Mouse (Mus musculus) 3134 (cell line): Measurements from ENCODE around the gene Hnrnpa3.
"Not testable (repeated sequence)": the region's sequence is repeated elsewhere in the genome, so short reads cannot be mapped to it uniquely, and the experiment has no call there.

ENCODE experiments used
- DNase-seq: peaks from one replicate; pipeline ENCODE4 v3.0.0-alpha.2; 2011; ENCODE audit warnings: low spot score; ENCODE audit not compliant: insufficient read length; ENCODE audit errors: extremely low read depth

Hnrnpa3 gene

GRCm38 (mm10) chr2:75658727-75659628 lies at the start of gene Hnrnpa3:
Hnrnpa3 (plus strand) TSS chr2:75659261.
- peak; percentile 99 for DNase-seq

GRCm38 (mm10) chr2:75609971-75610370 lies 49.1 kb upstream of the Hnrnpa3 start:
- DNase-seq = no peak

- peak; percentile 36 for DNase-seq
Observed at GRCm38 (mm10) chr2:75610602-75611001, 48.5 kb upstream of the Hnrnpa3 start.

GRCm38 (mm10) chr2:75611041-75611805 lies 47.8 kb upstream of the Hnrnpa3 start:
- no peak for DNase-seq

GRCm38 (mm10) chr2:75612006-75612405 lies 47.1 kb upstream of the Hnrnpa3 start:
- no peak for DNase-seq

DNA sequence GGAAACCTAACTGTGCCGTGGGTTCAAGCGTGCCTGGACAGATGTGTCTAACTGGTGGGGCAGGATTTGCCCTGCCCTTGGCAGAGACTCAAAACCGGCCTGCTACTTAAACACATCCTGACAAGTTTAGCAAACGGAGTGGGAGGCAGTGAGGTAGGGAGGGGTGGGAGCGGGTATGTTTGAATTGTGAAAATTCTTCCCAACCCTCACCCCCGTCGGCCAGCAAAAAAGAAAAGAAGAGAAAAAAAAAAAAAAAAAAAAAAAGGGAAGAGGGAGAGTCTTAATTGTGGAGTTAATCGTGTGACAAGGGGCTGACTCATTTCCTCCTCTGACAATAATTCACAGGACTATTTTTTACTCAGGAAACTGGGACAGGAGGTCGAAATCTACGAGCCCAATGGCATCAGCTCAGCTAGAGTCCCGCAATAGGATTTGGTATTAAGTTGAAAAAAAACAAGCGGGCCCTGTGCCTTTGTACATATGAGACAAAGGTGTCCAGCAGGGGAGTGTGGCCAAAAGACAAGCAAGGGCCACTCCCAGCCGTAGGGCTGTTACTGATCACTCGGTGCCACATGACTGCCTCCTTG lies 46.0 kb upstream of the Hnrnpa3 start:
- peak; percentile 80 for DNase-seq

DNA sequence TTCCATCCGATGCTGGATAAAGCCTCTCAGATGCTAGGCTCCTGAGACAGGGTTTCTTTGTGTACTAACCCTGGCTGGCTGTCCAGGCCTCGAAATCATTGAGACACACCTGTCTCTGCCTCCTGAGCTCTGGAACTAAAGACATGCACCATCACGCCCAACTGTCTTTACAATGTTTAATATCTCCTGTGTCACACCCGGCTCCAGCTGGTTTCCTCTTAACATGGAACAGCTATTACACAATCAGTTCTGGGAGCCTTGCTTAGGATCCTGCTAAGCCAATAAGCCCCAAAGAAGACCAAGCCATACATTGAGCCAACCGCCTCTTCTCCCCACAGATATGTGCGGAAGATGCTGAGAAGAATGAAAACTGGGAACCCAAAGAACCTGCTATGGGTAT lies 44.5 kb upstream of the Hnrnpa3 start:
- no peak for DNase-seq

DNA sequence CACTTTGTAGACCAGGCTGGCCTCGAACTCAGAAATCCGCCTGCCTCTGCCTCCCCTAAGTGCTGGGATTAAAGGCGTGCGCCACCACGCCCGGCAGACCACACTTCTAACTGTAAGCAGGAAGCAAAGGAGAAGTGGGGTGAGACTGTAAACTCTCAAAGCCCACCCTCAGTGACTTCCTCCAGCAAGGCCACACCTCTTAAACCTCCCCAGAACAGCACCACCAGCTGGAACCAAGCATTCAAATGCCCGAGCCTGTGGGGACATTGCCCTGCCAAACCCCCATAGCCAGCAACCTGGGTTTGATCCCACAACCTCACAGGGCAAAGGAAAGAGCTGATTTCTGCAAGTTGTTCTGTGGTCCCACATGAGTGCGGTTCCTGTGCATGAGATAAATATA lies 42.1 kb upstream of the Hnrnpa3 start:
- no peak for DNase-seq

- DNase-seq = no peak
Observed at GRCm38 (mm10) chr2:75618712-75619111, 40.3 kb upstream of the Hnrnpa3 start.

- DNase-seq = peak; percentile 57
Observed at GRCm38 (mm10) chr2:75621873-75622654, 37.0 kb upstream of the Hnrnpa3 start.

DNA sequence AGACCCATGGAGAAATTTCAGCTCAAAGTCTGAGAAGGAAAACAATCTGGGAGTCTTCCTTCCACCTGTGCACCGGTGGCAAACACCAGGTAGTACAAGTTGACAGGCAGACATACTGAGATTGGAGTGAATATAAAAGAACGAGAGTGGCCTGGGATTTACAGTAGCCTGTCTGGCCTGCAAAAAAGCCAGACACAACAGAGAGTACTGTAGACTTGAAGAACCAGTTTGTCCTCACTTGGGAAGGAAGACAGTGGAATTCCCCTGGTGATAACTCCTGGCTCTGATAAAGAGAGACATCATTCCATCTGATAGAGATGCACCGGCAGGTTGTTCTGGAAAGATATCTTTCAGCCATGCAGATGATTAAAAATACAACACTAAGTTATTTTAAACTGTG lies 34.0 kb upstream of the Hnrnpa3 start:
- DNase-seq = no peak

DNA sequence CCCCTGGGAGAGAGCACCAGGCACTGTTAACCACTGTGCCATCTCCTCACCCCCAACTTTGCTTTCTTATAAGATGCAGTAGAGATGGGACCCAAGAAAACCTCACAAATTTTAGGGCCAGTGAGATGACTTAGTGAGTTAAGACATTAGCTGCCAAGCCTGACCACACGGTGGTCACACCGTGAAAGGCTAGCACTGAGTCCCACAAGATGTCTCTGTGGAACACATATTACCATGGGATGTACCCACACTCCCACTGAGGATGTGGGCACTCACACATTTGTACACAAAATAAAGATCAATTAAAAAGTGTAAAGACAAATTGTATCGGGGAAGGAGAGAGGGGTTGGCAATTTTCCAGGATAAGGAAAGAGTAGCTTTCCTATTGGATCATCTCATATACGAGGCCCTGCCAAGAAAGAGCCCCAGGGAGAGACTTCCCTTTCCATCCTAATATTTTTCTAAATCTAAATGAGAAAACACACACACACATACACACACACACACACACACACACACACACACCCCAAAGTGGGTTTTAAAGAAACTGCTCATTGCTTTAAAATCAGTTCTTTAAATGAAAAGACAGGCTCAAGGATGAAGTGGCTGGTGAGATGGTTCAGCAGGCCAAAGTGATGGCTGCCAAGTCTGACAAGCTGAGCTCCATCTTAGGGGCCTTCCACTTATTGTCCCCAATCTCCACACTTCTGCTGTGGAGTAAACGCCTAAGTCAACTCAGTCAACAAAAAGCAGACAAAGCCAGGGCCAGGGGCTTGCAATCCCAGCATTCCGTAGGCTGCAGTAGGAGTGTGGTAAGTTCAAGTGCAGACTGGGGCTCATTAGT lies 32.2 kb upstream of the Hnrnpa3 start:
- no peak for DNase-seq

- DNase-seq = no peak
Observed at GRCm38 (mm10) chr2:75628487-75628886, 30.6 kb upstream of the Hnrnpa3 start.

GRCm38 (mm10) chr2:75631421-75631820 lies 27.6 kb upstream of the Hnrnpa3 start:
- DNase-seq = peak; percentile 45

DNA sequence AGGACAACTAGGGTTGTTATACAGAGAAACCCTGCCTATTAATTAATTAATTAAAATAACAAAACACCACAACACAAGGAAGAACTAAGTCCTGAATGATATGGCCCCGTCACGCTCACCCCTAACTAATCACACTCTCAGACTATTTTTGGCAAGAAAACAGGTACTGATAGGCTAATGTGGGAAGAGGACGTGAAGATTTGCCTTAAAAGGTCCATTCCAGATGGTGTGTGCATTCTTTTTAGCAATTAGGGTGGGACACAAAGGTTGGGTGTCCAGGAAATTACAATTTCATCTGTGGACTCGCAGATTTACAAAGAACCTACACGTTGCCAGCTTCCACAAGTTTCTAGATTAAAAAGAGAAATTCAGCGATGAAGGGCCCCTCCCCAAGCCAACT lies 27.0 kb upstream of the Hnrnpa3 start:
- DNase-seq = no peak

DNA sequence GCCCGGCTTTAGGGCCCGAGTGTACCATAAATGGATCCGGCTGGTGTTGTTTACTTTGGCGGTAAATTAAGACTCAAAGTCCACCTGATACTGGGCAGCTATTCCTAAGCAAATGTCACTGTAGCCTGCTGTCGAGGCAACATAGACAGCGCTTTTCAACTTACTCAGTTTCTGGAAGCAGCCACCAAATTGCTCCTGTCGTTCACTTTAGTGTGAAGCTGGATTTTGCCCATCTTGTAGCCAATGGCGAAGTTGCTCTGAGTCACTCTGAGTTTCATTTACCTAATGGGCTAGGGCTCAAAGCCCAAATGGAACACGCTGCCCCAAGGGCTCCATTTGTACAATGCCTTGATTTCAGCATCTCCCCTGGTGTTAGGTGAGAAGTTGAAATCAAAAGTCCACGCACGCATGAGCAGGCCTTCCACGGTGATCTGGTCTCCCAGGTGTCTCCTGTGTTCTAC lies 26.3 kb upstream of the Hnrnpa3 start:
- DNase-seq = no peak

- DNase-seq = no peak
Observed at GRCm38 (mm10) chr2:75633381-75633780, 25.7 kb upstream of the Hnrnpa3 start.

- no peak for DNase-seq
Observed at GRCm38 (mm10) chr2:75633784-75634183, 25.3 kb upstream of the Hnrnpa3 start.

DNA sequence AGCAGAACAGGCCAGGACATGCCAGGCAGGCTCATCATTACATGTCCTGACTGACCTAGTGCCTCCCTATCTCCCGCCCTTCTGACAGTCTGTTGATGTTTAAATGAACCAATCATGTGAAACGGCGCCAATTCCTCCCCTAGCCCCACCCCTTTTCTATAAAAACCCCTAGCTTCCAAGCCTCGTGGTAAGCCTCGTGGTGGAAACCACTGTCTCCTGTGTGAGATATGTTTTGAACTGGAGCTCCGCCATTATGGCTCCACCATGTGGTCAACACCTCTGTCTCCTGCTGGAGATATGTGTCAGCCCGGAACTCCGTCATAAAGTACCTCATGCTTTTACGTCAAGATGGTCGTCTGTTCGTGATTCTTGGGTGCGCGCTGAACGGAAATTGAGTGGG lies 24.6 kb upstream of the Hnrnpa3 start:
- DNase-seq = not testable (repeated sequence)
